Mouse (Mus musculus) heart, adult 2 months (tissue): ENCODE measurements around the gene Htr1b.

Experiments
- CTCF ChIP-seq: fragments of 200-600 bp; IDR thresholded peaks from 2 replicates; pipeline ENCODE4 v1.8.1; 2022; ENCODE audit warnings: antibody characterized with exemption, mild to moderate bottlenecking, moderate library complexity
- EP300 ChIP-seq: fragments of 200-500 bp; IDR thresholded peaks from 2 replicates; pipeline ENCODE4 v1.6.1; 2011; ENCODE audit warnings: low read depth, low read length, control low read depth; ENCODE audit not compliant: insufficient read depth
- POLR2A ChIP-seq: fragments of 200-500 bp; IDR thresholded peaks from 2 replicates; pipeline ENCODE4 v1.6.1; 2011; ENCODE audit warnings: mild to moderate bottlenecking, low read depth, low read length, control low read depth; ENCODE audit not compliant: insufficient read depth

DNA sequence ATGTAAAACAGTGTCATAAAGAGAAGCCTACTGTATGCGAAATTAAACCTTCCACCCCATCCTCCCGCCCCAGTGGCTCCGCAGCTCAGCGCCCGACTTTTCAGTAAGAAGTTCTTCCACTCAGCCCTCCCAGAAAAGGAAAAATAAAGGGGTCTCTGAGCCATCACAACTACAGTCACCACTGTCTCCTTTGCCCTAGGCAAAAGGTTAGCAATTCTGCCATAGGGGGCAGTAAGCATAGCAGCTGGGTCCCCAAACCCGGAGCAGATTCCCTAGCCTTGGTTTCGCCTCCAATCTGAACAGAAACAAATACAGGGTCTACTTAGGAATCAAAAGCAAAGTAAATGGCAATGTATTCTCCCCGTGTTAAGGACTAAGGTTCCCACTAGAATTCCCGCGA is 535 bp upstream of the Htr1b start:
- TF ChIP-seq CTCF (no peak), EP300 (no peak), POLR2A (no peak)
